Mouse (Mus musculus): Measurements from ENCODE around the gene Bnc2.

DNA sequence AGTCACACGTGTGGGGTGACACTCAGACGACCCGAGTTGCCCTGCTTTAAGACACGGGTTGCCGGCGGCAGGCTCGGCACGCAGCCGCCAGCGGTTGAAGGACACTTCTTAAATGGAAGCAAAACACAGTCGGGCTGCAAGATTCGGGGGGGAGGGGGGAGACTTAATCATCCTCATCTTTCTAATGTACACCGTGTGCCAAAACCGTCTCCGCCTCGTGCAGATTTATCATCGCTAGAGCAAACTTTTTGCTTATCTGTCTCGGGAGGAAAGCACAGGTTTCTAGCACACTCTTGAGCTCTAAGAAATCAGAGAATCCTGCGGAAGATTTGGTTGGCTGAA is 870 bp upstream of the Bnc2 start:
- TF ChIP-seq CTCF (IDR thresholded peaks at IDR 0.05; ENCODE audit: control insufficient read depth, insufficient read depth, insufficient read length) = no peak
- TF ChIP-seq USF1 (IDR thresholded peaks at IDR 0.05; ENCODE audit: low read depth) = no peak
- no peak for TF ChIP-seq MYOG (IDR thresholded peaks at IDR 0.05; ENCODE audit: control insufficient read depth, extremely low read depth, insufficient read length)
- TF ChIP-seq CEBPB (IDR thresholded peaks at IDR 0.05; ENCODE audit: low read depth) = no peak
- TF ChIP-seq MAX (IDR thresholded peaks at IDR 0.05) = peak; percentile 38
